ENCODE assay signal across 13 mouse cellular contexts in genomic region chr4:101252781-101253622, GRCm38 (mm10). TPM values are rescaled to one million over a fixed set of nuclear protein-coding genes. Genes with fewer than 3 reads are reported as not detected.
DNase-seq lines count a peak whose midpoint lies in the region; ATAC-seq and TF ChIP-seq lines count a peak whose summit lies in the region.
"Had no signal": no experiment of that assay in that cellular context is flagged by ENCODE, and none has a peak within 500 bp of the region (broad histone marks: within the 10 kb centered on the region; RNA-seq: fewer than 3 reads in every experiment).

No protein-coding gene starts in this region.

- peak overlapping the region; percentile 51; the same call in 1 of the 2 replicates for H3K27ac ChIP-seq in kidney, embryonic 15.5 days
- H3K27ac ChIP-seq in bone marrow, adult 2 months (ENCODE audit: control insufficient read depth, insufficient read depth, low read depth, low read length, poor library complexity), result peak overlapping the region; percentile 2; the same call in 1 of the 2 replicates
- peak overlapping the region; percentile 26 for H3K27ac ChIP-seq in liver, embryonic 11.5 days (ENCODE audit: low read depth, low read length)
- H3K27ac ChIP-seq: heart, embryonic 10.5 days; hindbrain, postnatal 0 days; left cerebral cortex, adult 2 months had no signal

- H3K9ac ChIP-seq in kidney, embryonic 15.5 days, result no peak overlapping the region
- no peak overlapping the region for H3K9ac ChIP-seq in liver, embryonic 11.5 days (ENCODE audit: low read depth, low read length)

- H3K27me3 ChIP-seq in kidney, embryonic 15.5 days, result no peaks in the 10 kb centered on the region
- no peaks in the 10 kb centered on the region for H3K27me3 ChIP-seq in liver, embryonic 11.5 days (replicated peaks; ENCODE audit: control insufficient read depth, insufficient read depth, low read length)
- no peaks in the 10 kb centered on the region for H3K27me3 ChIP-seq in splenic B cell, adult 2 months (ENCODE audit: control insufficient read depth, insufficient read depth, low read length, poor library complexity, severe bottlenecking)

- 0 out of 2 replicates have a peak, but pooled peaks have one; percentile 40 for ATAC-seq in kidney, embryonic 15.5 days (replicated peaks; ENCODE audit: low FRiP score)
- ATAC-seq in liver, embryonic 11.5 days (replicated peaks; ENCODE audit: low FRiP score), result peak; percentile 43; the same call in 1 of the 2 replicates
- ATAC-seq in frontal cortex, adult (ENCODE audit: low TSS enrichment), result no peak
- ATAC-seq: hindbrain, postnatal 0 days had no signal

- 25% methylated on average over 13 of the region's 13 CpGs for WGBS in kidney, embryonic 15.5 days
- WGBS in bone marrow, adult 2 months, result 11% methylated on average over 13 of the region's 13 CpGs
- WGBS in liver, embryonic 11.5 days, result 41% methylated on average over 13 of the region's 13 CpGs

- no peak for TF ChIP-seq POLR2A in bone marrow, adult 2 months (IDR thresholded peaks at IDR 0.05; ENCODE audit: borderline replicate concordance, control insufficient read depth, low read depth, low read length)

- DNase-seq in kidney, adult 8-10 months, result no peak
- no peak for DNase-seq in liver, embryonic 11.5 days (ENCODE audit: low spot score)
- DNase-seq in splenic B cell, adult 2 months (ENCODE audit: low read depth, low spot score), result peak; percentile 33
- DNase-seq in adrenal gland, postnatal 4 days (ENCODE audit: low spot score in 2 of 2), result no peak
- DNase-seq: adrenal gland, postnatal 10 days; lung, adult 18-20 months had no signal

- no peak for TF ChIP-seq CTCF in bone marrow, adult 2 months (IDR thresholded peaks at IDR 0.05; ENCODE audit: control insufficient read depth, insufficient read depth, low read length)

- peaks cover 39% of the 10 kb centered on the region for H3K4me1 ChIP-seq in kidney, embryonic 15.5 days
- H3K4me1 ChIP-seq in bone marrow, adult 2 months (ENCODE audit: control insufficient read depth, insufficient read depth, low read length), result peaks cover 15% of the 10 kb centered on the region
- H3K4me1 ChIP-seq in liver, embryonic 11.5 days (replicated peaks; ENCODE audit: control insufficient read depth, insufficient read depth, low read length), result peaks cover 46% of the 10 kb centered on the region

- H3K36me3 ChIP-seq in kidney, embryonic 15.5 days, result no peaks in the 10 kb centered on the region
- no peaks in the 10 kb centered on the region for H3K36me3 ChIP-seq in liver, embryonic 11.5 days (ENCODE audit: control insufficient read depth, insufficient read depth, low read length)
- no peaks in the 10 kb centered on the region for H3K36me3 ChIP-seq in splenic B cell, adult 2 months (ENCODE audit: control insufficient read depth, insufficient read depth, low read length, poor library complexity, severe bottlenecking)
- H3K36me3 ChIP-seq: heart, embryonic 10.5 days had no signal

- H3K9me3 ChIP-seq in kidney, embryonic 15.5 days (replicated peaks), result no peaks in the 10 kb centered on the region
- no peaks in the 10 kb centered on the region for H3K9me3 ChIP-seq in liver, embryonic 11.5 days (ENCODE audit: control insufficient read depth, low read length)
- H3K9me3 ChIP-seq: heart, embryonic 10.5 days had no signal

- H3K4me3 ChIP-seq in kidney, embryonic 15.5 days (replicated peaks), result no peak overlapping the region
- H3K4me3 ChIP-seq in bone marrow, adult 2 months (replicated peaks; ENCODE audit: control insufficient read depth, low read depth, low read length), result no peak overlapping the region
- no peak overlapping the region for H3K4me3 ChIP-seq in liver, embryonic 11.5 days (ENCODE audit: low read depth, low read length)
- H3K4me3 ChIP-seq: erythroblast, embryonic 14.5 days; heart, embryonic 10.5 days; left cerebral cortex, adult 2 months had no signal

- H3K4me2 ChIP-seq in kidney, embryonic 15.5 days, result no peak overlapping the region
- peak overlapping the region; percentile 45 for H3K4me2 ChIP-seq in liver, embryonic 11.5 days

RNA-seq across cellular contexts. Expression of gene Jak1, which starts 12.1 kb away (rescaled TPM):
- 88.2 and 88.3 TPM in 2 replicates for polyA plus RNA-seq in kidney, embryonic 15.5 days (2015; fragmentation: Nextera tagmentation; extraction: Ambion mirVana)
- polyA plus RNA-seq in bone marrow, adult 2 months (2011; ENCODE audit: insufficient read depth, insufficient read length, low replicate concordance, missing spikeins), result 29.3 and 44.7 TPM in 2 replicates
- polyA plus RNA-seq in liver, embryonic 11.5 days (2014; fragmentation: Nextera tagmentation; extraction: Ambion mirVana), result 80.0 and 83.0 TPM in 2 replicates
- 100 to 1,000 TPM; 120 to 122 TPM for total RNA-seq in adrenal gland, postnatal 4 days (2021)
